ENCODE assay signal across 8 mouse cellular contexts in genomic region chr12:21264241-21264640, GRCm38 (mm10). TPM values are rescaled to one million over a fixed set of nuclear protein-coding genes. Genes with fewer than 3 reads are reported as not detected.
DNase-seq lines count a peak whose midpoint lies in the region; ATAC-seq and TF ChIP-seq lines count a peak whose summit lies in the region.

No protein-coding gene starts in this region.

- no peak for TF ChIP-seq POLR2A in liver, adult 2 months (IDR thresholded peaks at IDR 0.05; ENCODE audit: extremely low read depth, insufficient read depth, low read length)

- no peaks in the 10 kb centered on the region for H3K79me2 ChIP-seq in liver, adult 2 months (ENCODE audit: control insufficient read depth, insufficient read depth, low read length)

- peak overlapping the region; percentile 74 for H3K27ac ChIP-seq in layer of hippocampus, adult 2 months
- H3K27ac ChIP-seq in heart, embryonic 15.5 days = peak overlapping the region; percentile 71
- H3K27ac ChIP-seq in liver, adult 2 months (replicated peaks; ENCODE audit: insufficient read depth, low read depth, low read length) = peak overlapping the region; percentile 33
- H3K27ac ChIP-seq in forebrain, embryonic 14.5 days (ENCODE audit: low read depth, low read length) = no peak overlapping the region

- H3K9me3 ChIP-seq in heart, embryonic 15.5 days (replicated peaks) = no peaks in the 10 kb centered on the region
- no peaks in the 10 kb centered on the region for H3K9me3 ChIP-seq in forebrain, embryonic 14.5 days (replicated peaks; ENCODE audit: control insufficient read depth, low read length)

- no peaks in the 10 kb centered on the region for H3K27me3 ChIP-seq in heart, embryonic 15.5 days
- H3K27me3 ChIP-seq in liver, adult 2 months (ENCODE audit: control insufficient read depth, insufficient read depth, low read length) = no peaks in the 10 kb centered on the region
- no peaks in the 10 kb centered on the region for H3K27me3 ChIP-seq in forebrain, embryonic 14.5 days (replicated peaks; ENCODE audit: control insufficient read depth, insufficient read depth, low read length)

- TF ChIP-seq CTCF in layer of hippocampus, adult 2 months (conservative IDR thresholded peaks at IDR 0.05) = no peak
- no peak for TF ChIP-seq CTCF in liver, adult 2 months (IDR thresholded peaks at IDR 0.05; ENCODE audit: low read depth, low read length)

- no peak overlapping the region for H3K4me2 ChIP-seq in heart, embryonic 15.5 days
- H3K4me2 ChIP-seq in forebrain, embryonic 14.5 days (ENCODE audit: low read length) = no peak overlapping the region

- no peak overlapping the region for H3K4me3 ChIP-seq in layer of hippocampus, adult 2 months
- H3K4me3 ChIP-seq in heart, embryonic 15.5 days = no peak overlapping the region
- H3K4me3 ChIP-seq in liver, adult 2 months (ENCODE audit: insufficient read depth, low read depth, low read length) = no peak overlapping the region
- H3K4me3 ChIP-seq in forebrain, embryonic 14.5 days (ENCODE audit: low read depth, low read length) = no peak overlapping the region

- no peak overlapping the region for H3K9ac ChIP-seq in heart, embryonic 15.5 days
- H3K9ac ChIP-seq in liver, adult 2 months (ENCODE audit: low read depth, low read length) = no peak overlapping the region
- H3K9ac ChIP-seq in forebrain, embryonic 14.5 days (ENCODE audit: low read length) = no peak overlapping the region

- peaks cover 4% of the 10 kb centered on the region for H3K4me1 ChIP-seq in heart, embryonic 15.5 days (replicated peaks)
- peaks cover 4% of the 10 kb centered on the region; the same call in 1 of the 2 replicates for H3K4me1 ChIP-seq in liver, adult 2 months (ENCODE audit: control insufficient read depth, insufficient read depth, low read length)
- H3K4me1 ChIP-seq in forebrain, embryonic 14.5 days (ENCODE audit: control insufficient read depth, insufficient read depth, low read length) = no peaks in the 10 kb centered on the region

- 60% methylated on average over 5 of the region's 5 CpGs for WGBS in heart, embryonic 15.5 days
- 69% methylated on average over 5 of the region's 5 CpGs for WGBS in liver, adult 2 months
- 87% methylated on average over 5 of the region's 5 CpGs for WGBS in forebrain, embryonic 14.5 days

- ATAC-seq in heart, embryonic 15.5 days (replicated peaks; ENCODE audit: insufficient number of reproducible peaks, insufficient read depth, low FRiP score, low read depth) = peak; percentile 73
- ATAC-seq in activated CD4-positive, CD25-positive, alpha-beta regulatory T cell, adult 4 months = no peak
- ATAC-seq in forebrain, embryonic 14.5 days = no peak

- peaks cover 33% of the 10 kb centered on the region for H3K36me3 ChIP-seq in heart, embryonic 15.5 days
- H3K36me3 ChIP-seq in liver, adult 2 months (ENCODE audit: control insufficient read depth, insufficient read depth, low read length) = peaks cover 3% of the 10 kb centered on the region; the same call in 1 of the 2 replicates
- peaks cover 84% of the 10 kb centered on the region for H3K36me3 ChIP-seq in forebrain, embryonic 14.5 days (ENCODE audit: control insufficient read depth, insufficient read depth, low read length)

- DNase-seq in layer of hippocampus, adult 2 months (ENCODE audit: low spot score in 2 of 2) = no peak
- DNase-seq in layer of hippocampus, adult 9-10 months (ENCODE audit: low spot score) = no peak
- DNase-seq in liver, adult 2 months (ENCODE audit: extremely low read depth, low read depth, low spot score) = no peak
- peak; percentile 25 for DNase-seq in yolk sac, embryonic 10.5 days (ENCODE audit: low spot score)
- no peak for DNase-seq in forebrain, embryonic 14.5 days (ENCODE audit: low spot score)
- DNase-seq in cerebellum, adult 18-20 months = no peak

RNA-seq across cellular contexts. Expression of gene Cpsf3, which starts 20.9 kb away (rescaled TPM):
- total RNA-seq in layer of hippocampus, adult 2 months (2021) = 10 to 100 TPM; 51.0 to 55.8 TPM
- 63.1 and 69.1 TPM in 2 replicates for polyA plus RNA-seq in heart, embryonic 15.5 days (2015; fragmentation: Nextera tagmentation; extraction: Ambion mirVana)
- 28.7 and 34.1 TPM in 2 replicates for total RNA-seq in liver, adult 2 months (2014; rRNA removed)
- 14.7 and 16.1 TPM in 2 replicates for polyA plus RNA-seq in liver, adult 2 months (2012; rRNA removed)
- polyA plus RNA-seq in activated CD4-positive, CD25-positive, alpha-beta regulatory T cell, adult 4 months (2017; shearing (Covaris generic)) = 100 to 1,000 TPM; 119 to 123 TPM
- polyA plus RNA-seq in forebrain, embryonic 14.5 days (2014; fragmentation: Nextera tagmentation; extraction: Ambion mirVana) = 126 and 131 TPM in 2 replicates

RNA-seq across cellular contexts. Expression of gene Itgb1bp1, which starts 21.8 kb away (rescaled TPM):
- 10 to 100 TPM; 38.4 to 40.8 TPM for total RNA-seq in layer of hippocampus, adult 2 months (2021)
- 35.0 and 38.7 TPM in 2 replicates for polyA plus RNA-seq in heart, embryonic 15.5 days (2015; fragmentation: Nextera tagmentation; extraction: Ambion mirVana)
- 17.3 and 26.4 TPM in 2 replicates for total RNA-seq in liver, adult 2 months (2014; rRNA removed)
- 7.0 and 8.3 TPM in 2 replicates for polyA plus RNA-seq in liver, adult 2 months (2012; rRNA removed)
- 10 to 100 TPM; 81.7 to 94.8 TPM for polyA plus RNA-seq in activated CD4-positive, CD25-positive, alpha-beta regulatory T cell, adult 4 months (2017; shearing (Covaris generic))
- 48.2 and 49.7 TPM in 2 replicates for polyA plus RNA-seq in forebrain, embryonic 14.5 days (2014; fragmentation: Nextera tagmentation; extraction: Ambion mirVana)

RNA-seq across cellular contexts. Expression of gene Iah1, which starts 51.9 kb away (rescaled TPM):
- total RNA-seq in layer of hippocampus, adult 2 months (2021) = 10 to 100 TPM; 10.6 to 14.3 TPM
- 37.7 and 38.7 TPM in 2 replicates for polyA plus RNA-seq in heart, embryonic 15.5 days (2015; fragmentation: Nextera tagmentation; extraction: Ambion mirVana)
- 258 and 346 TPM in 2 replicates for total RNA-seq in liver, adult 2 months (2014; rRNA removed)
- 330 and 339 TPM in 2 replicates for polyA plus RNA-seq in liver, adult 2 months (2012; rRNA removed)
- polyA plus RNA-seq in activated CD4-positive, CD25-positive, alpha-beta regulatory T cell, adult 4 months (2017; shearing (Covaris generic)) = 10 to 100 TPM; 51.7 to 55.5 TPM
- 52.3 and 55.6 TPM in 2 replicates for polyA plus RNA-seq in forebrain, embryonic 14.5 days (2014; fragmentation: Nextera tagmentation; extraction: Ambion mirVana)
